Mouse (Mus musculus) E14TG2a.4 (cell line): ENCODE measurements at regions not wholly inside any gene's neighbourhood (a gene's known extent, or its start where the extent isn't known, plus 50 kb on each side); places are given as distances from the start of the nearest gene placed in this dataset.

Source experiments
- CTCF ChIP-seq: conservative IDR thresholded peaks from 2 replicates; pipeline ENCODE4 v1.5.1; 2014; ENCODE audit warnings: low read length
- NANOG ChIP-seq: IDR thresholded peaks from 2 replicates; pipeline ENCODE4 v1.6.1; 2014; ENCODE audit warnings: borderline replicate concordance, low read length, mixed read lengths
- POU5F1 ChIP-seq: IDR thresholded peaks from 2 replicates; pipeline ENCODE4 v1.6.1; 2014; ENCODE audit warnings: low read length, borderline replicate concordance

DNA sequence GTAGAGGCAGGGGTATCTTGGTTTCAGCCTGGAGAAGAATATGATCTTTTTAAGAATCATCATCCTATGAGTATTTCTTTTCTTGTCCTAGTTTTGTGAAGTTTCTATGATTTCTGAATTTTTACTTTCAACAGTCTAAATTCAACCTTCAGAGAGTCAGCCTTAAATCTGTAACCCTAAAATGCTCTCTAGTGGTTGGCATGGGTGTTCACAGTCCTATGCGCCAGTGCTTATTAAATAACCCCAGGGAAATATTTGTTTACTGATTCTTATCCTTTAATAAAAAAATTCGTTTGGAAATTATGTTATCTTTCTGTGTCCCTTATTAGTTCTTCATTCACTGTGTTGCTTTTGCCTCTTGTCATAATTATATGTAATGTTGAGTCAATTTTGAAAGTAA is 436.5 kb upstream of the Fign start:
- TF ChIP-seq CTCF, result no peak
- no peak for TF ChIP-seq POU5F1
- TF ChIP-seq NANOG, result no peak
